Mouse (Mus musculus): ENCODE results near the gene Crybg2.

Crybg2 gene

DNA sequence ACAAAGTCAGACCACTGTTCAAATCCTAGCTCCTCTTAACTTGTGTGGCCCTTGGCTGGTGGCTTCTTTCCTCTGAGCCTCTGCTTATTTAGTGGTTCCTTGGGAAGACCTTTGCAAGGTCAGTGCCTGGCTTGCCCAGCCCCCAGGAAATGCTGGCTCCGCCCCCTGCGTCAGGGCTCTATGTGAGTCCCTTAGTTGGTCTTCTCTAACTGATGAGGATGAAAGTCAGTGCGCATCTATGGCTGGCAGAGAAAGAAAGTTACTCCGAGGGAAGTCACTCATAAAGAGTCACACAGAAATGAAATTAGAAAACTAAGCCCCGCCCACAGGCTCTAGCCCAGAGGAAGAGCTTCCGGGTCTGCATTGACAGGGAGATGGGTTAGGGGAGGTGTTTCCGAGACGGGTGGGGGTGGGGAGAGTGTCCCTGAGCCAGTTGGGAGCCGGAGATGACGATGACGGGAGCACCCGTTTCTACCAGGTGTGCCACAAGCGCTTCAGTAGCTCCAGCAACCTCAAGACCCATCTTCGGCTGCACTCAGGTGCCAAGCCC lies 2.4 kb upstream of the Crybg2 start:
- in situ Hi-C loops (cut with MboI; ENCODE audit: low sequenced_read_pairs), result no loop called here

DNA sequence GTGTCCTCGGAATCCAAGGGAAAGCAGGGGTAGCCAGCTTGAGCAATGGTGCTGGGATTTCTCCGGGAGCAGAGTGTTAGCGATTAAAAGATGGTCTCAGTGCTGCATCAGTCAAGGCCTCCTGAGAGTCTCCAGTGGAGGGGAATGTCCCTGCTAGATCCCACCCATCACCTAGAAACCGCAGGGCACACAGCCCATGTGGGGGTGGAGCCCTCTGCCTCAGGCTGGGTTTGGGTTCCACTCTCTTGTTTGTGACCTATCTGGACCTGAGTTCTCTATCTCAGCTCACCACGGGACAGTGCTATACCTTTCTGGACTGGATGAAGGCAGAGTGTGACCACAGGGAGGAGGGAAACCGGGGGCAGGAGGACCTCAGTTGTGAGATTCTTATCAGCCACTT lies 1.7 kb upstream of the Crybg2 start:
- in situ Hi-C loops (cut with MboI; ENCODE audit: low sequenced_read_pairs), result no loop called here

DNA sequence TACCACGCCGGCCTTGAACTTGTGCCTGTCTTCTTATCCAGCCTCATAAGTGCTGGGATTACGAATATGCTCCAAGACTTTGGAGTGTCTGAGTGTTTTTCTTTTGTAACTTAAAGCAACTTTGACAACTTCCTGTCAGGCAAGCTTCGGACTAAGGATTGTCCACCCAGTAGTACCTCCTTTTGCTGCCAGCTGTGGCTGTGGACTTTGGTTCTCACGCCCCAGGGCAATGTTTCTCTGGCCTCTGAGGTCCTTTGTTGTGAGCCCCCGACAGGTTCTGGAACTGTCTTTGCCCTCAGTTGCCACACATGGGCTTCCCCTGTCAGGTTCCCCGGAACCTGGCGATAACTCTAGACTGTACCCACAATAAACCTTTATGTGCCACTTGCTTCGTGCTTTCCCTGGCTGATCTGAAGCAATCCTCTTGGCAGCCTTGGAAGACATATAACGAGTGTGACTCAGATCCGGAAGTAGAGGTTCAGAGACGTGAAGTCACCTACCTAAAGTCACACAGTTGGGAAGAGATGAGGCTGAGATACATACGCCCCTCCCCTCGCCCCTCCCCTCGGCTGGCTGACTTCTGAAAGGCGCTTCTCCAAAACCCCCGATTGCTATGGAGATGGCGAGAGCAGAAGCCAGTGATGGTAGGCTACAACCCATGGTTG lies 683 bp downstream of the Crybg2 start:
- in situ Hi-C loops (cut with MboI; ENCODE audit: low sequenced_read_pairs), result no loop called here

DNA sequence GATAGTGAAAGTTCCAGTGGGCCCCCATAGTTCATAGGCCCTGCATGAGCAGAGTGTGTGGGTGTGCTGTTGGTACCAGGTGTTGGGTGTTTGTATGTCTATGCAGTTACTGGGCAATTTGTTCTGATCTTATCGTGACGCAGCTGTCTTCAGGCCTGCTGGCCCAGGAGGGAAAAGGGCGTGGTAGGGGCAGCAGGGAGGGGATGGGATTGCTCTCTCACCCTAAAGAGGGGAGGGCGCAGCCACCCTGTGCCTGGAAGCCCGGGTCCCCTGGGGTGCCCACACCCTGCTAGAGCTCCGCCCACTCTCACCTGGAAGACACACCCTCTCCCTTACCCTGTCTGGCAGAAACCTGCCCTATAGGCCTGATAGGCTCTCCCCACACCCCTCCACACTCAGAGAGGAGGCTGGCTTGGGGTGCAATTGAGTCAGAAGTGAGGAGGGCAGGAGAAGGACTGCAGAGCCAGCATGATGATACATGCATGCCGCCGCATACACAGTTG lies 1.4 kb downstream of the Crybg2 start:
- in situ Hi-C loops (cut with MboI; ENCODE audit: low sequenced_read_pairs), result no loop called here

DNA sequence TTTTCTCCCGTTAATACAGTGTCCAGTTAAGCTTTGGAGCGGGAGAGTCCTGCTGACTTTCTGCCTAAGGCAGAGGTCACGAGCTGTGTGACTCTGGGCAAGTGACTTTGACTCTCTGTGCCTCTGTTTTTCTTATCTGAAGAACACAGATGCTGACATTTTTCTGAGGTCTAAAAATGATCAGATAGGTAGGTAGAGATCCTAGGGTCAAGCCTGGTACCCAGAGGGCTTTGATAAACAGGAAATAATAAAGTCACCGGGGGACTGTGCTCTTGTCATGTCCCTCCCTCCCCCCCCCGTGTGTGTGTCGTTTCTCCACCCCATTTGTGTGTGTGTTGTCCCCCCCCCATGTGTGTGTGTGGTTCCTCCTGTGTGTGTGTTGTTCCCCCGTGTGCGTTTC lies 1.9 kb downstream of the Crybg2 start:
- in situ Hi-C loops (cut with MboI; ENCODE audit: low sequenced_read_pairs), result no loop called here

DNA sequence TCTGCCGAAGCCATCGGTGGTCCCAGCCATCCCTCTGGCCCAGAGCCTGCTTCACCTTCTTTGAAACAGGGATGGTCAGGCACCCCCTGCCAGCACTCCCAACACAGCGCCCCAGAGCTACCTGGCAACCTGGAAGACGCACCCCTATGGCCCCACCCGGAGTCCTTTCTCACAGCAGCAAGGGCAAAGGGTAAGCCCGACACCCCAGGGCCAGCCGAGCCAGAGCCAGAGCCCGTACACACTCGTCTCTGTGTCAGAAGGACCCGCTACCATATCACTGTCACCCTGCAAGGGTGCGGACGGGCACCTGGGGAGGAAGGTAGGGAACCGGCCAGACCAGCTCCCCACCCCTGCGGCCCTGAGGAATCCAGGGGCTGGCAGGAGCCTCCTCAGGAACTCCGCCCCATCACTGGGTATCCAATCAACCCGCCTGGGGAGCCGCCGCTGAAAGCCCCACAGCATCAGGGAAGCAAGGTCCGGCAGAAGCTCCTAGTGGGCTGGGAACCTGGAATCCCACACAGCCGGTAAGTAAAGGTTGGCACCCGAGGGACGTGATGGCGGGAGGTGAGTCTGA lies 4.9 kb downstream of the Crybg2 start:
- in situ Hi-C loops (cut with MboI; ENCODE audit: low sequenced_read_pairs), result no loop called here

DNA sequence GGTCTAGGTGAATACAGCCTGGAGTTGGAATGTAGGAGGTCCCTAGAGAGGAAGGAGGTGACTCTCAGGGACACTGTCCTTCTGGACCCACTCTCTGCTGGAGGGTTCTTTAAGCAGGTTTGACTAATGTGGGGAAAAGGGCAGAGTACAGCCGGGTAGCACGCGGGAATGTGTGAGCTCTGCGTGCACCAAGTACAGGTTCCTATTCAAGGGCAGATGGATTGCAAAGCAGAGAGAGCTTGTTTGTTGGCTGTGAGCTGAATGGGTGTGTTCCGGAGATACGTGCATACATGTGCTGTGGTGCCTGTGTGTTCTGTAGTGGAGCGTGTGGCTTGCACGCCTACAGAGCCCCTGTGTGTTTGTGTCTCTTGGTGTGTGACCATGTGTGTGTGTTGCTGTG lies 6.8 kb downstream of the Crybg2 start:
- in situ Hi-C loops (cut with MboI; ENCODE audit: low sequenced_read_pairs), result no loop called here

DNA sequence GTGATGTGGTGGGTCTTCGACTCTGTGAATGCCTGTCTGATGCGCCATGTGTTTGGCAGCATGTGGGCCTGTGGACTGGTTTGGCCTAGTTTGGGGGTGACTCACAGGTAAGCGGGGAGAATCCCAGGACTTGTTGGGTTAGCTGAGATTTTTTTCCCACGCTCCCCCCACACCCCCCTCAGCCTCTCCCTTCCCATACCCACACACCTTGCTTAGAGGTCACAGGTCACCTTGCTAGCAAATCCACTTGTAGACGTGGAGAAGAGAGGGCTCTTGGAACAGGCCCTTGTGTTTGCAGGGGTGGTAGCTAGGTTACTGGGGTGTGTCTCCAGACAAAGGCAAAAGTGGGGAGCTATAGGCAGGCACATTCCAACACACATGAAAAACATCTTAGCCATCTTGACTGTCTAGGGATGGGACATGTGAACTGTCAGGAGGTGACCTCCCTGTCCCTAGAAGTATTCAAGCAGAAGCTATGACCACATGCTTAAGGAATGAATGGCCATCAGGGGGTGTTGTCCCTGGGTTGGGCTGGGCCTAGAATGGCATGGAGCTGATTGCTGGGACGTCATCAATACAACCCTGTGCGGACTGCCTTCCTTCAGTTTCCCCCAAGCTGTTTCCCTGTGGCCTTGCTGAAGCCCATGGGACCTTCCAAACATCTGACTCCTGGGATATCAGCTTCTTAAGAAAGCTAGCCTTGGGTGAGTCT lies 7.4 kb downstream of the Crybg2 start:
- in situ Hi-C loops (cut with MboI; ENCODE audit: low sequenced_read_pairs), result no loop called here

DNA sequence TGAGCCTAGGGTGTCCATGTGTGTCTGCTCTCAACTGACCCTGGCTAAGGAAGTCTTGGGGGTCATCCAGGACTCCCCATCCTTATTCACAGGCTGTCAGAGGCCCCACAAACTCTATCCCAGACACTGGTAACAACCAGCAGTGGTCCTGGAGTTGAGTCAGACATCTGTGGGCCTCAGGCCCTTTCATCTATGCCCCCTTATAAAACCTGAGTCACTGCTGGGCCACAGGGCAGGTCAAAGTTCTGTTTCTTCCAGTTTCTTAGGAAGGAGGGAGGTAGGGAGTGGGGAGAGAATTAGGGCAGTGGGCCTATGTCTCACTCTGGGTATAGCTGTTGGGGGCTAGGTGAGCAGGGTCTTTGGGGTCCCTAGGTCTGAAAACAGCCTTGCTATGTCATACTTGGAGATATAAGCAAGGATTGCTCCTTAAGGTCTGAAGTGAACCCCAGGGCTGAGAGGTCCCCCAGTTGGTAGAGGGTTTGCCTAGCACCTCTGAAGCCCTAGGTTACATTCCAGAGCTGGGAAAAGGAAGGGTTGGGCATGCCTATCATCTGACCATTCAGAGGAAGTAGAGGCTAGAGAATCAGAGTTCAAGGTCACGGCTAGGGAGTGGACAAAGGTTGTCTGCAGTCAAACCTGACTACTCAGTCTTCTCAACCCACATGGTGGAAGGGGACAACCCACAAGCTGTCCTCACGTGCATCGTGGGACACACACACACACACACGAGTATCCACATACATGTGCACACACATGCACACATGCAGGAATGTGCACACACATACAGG lies 8.4 kb downstream of the Crybg2 start:
- in situ Hi-C loops (cut with MboI; ENCODE audit: low sequenced_read_pairs), result no loop called here

DNA sequence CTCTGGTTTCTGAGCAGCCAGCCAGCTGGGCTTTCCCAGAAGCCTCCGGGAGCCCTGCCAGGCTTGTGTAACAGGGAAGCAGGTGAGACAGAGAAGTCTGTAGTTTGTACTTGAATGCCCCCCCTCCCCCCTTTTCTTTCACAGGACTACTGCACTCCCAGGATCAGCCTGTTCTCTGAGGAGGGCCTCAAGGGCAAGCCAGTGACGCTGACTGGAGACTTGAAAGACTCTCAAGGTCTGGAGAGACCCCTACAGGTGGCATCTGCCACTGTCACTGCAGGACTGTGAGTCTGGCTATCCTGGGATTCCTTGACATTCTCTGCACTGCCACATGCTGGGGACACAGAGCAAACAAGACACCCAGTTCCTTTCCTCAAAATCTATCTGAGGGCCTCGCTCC lies 18.1 kb downstream of the Crybg2 start:
- in situ Hi-C loops (cut with MboI; ENCODE audit: low sequenced_read_pairs), result no loop called here

DNA sequence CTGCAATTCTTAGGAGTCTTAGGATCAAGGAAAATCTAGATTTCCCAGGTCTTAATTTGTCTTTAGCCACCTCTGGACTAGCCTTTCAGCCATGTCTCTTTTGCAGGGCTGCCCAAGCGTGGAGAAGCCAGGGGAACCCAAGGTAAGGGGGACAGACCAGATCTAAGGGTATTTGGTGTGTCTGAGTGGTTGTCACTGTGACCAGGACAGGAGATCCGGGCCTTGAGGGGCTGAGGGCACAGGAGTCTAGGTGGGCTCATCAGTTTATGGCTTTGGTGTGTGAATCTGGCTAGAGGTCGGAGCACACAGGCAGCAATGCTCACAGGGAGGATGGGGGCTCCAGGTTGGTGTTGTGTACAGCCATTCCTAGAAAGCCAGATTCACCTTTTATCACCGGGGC lies 20.1 kb downstream of the Crybg2 start:
- in situ Hi-C loops (cut with MboI; ENCODE audit: low sequenced_read_pairs), result no loop called here

DNA sequence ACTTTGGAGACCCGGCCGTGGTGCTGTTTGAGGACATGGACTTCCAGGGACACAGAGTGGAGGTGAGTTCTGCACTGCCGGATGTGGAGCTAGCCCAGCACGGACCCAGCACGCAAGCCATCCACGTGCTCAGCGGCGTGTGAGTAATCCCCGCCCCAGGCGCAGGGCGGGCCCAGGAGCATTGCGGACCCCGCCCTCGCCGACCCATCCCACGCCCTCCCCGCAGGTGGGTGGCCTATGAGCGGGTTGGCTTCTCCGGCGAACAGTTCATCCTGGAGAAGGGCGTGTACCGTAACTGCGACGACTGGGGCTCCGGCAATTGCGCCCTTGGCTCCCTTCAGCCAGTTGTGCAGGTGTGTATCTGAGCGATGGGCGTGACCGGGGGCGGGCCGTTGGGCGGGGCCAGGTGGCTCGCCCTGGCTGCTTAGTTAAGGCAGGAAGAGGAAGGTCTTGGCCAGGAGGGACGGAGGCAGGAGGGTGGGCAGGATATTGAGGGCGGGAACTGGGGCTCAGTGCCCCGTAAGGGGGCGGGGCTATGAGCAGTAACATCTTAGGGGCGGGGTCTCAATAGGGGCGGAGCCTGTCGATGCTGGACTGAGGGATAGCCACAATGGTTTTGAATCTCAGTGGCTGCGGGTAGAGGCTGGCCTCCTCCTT lies 21.2 kb downstream of the Crybg2 start:
- in situ Hi-C loops (cut with MboI; ENCODE audit: low sequenced_read_pairs), result no loop called here

DNA sequence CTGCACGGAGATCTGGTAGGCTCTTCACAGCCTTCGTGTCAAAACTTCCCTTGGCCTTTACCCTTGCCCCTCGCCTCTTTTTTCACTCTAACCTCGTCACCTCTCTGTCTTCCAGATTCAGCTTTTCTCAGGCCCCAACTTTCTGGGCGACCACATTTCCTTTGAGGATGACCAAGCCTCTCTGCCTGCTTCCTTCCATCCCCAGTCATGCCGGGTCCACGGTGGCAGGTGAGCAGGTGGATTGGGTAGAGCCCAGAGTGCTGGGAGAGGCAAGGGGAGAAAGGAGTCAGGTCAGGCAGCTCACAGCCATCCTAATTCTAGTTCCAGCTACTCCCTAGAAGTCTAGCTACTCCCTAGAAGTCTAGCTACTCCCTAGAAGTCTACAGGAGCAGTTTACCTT lies 21.8 kb downstream of the Crybg2 start:
- in situ Hi-C loops (cut with MboI; ENCODE audit: low sequenced_read_pairs), result no loop called here

DNA sequence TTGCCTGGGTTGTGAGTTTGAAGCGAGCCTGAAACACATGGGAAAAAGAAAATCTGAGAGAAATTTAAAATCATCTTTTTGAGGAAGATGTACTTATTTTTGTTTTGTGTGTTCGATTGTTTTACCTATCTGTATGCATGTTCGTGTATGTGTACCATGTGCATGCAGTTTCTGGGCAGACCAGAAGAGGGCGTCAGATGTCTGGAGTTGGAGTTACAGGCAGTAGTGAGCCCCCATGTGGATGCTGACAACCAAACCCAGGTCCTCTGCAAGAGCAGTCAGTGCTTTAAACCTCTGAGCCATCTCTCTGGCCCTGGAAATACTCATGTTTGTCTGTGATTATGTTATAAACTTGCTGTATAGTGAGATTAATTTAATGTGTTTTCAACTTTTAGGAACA lies 24.4 kb downstream of the Crybg2 start:
- in situ Hi-C loops (cut with MboI; ENCODE audit: low sequenced_read_pairs), result no loop called here

DNA sequence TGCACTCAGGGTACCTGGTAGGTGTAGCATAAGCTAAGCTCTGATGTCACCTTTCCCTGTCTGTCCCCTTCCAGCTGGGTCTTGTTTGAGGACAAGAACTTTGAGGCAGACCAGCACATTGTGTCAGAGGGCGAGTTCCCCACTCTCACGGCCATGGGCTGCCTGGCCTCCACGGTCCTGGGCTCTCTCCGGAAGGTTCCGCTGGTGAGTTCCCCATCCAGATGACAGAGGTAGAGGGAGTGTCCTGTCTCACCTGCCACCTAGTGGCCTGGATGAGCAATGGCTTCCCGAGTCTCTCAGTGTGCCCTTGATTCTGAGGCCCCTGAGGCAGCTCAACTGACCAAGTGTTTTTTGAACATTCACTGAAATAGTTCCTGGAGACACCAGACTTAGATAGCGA lies 26.8 kb downstream of the Crybg2 start:
- in situ Hi-C loops (cut with MboI; ENCODE audit: low sequenced_read_pairs), result no loop called here

DNA sequence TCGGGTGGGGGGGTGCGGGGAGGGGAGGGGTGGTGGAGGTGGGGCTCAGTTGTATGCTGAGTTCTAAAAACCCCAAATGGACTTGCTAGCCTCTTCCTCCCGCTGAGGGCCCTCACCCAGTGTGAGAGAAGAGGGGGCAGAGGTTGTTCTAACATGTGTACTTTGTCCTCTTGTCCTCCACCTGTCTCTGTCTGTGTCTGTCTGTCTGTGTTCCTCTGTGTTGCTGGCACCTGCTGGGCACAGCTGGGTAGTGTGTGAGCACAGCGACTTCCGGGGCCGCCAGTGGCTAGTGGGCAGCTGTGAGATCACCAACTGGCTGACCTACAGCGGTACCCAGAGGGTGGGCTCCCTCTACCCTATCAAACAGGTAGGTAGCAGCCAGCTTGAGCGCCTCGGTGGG lies 28.4 kb downstream of the Crybg2 start:
- in situ Hi-C loops (cut with MboI; ENCODE audit: low sequenced_read_pairs), result no loop called here

DNA sequence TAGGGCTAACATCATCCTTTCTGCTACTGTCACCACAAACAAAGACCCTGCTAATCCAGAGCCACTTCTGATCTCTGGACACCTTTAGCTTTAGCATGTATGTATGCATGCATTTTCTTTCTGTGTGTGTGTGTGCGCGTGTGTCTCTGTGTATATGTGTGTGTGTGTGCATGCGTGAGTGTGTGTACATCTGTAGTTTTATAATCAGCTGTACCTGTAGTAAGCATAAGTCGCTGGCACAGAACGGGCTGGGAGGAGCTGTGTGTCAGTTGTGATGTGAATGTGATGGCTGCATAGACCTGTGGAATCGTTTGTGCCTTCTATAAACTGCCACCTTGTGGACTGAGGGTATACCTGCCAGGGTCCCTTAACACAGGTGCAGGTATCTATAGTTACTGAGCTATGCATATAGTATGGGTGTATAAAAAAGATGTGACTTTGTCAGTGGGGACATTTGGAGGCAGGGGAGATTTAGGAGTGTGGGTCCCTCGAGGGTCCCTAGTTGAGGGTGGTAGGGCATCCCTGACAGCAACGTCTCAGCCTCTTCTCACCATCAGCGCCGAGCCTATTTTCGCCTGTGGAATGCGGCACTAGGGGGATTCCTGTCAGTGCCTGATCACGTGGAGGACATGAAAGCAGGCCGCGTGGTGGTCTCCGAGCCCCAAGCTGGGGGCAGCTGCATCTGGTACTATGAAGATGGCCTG lies 30.1 kb downstream of the Crybg2 start:
- in situ Hi-C loops (cut with MboI; ENCODE audit: low sequenced_read_pairs), result no loop called here

DNA sequence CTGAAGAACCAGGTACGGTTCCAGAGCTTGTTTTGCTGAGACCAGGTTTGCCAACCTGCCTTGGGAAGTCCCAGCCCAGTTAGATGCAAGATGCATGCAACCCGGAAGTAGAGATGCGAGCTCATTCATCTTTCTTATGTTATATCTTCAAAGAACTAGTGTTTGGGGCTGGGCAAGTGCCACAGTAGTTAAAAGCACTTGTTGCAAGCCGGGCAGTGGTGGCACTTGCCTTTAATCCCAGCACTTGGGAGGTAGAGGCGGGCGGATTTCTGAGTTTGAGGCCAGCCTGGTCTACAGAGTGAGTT lies 30.6 kb downstream of the Crybg2 start:
- in situ Hi-C loops (cut with MboI; ENCODE audit: low sequenced_read_pairs), result no loop called here

DNA sequence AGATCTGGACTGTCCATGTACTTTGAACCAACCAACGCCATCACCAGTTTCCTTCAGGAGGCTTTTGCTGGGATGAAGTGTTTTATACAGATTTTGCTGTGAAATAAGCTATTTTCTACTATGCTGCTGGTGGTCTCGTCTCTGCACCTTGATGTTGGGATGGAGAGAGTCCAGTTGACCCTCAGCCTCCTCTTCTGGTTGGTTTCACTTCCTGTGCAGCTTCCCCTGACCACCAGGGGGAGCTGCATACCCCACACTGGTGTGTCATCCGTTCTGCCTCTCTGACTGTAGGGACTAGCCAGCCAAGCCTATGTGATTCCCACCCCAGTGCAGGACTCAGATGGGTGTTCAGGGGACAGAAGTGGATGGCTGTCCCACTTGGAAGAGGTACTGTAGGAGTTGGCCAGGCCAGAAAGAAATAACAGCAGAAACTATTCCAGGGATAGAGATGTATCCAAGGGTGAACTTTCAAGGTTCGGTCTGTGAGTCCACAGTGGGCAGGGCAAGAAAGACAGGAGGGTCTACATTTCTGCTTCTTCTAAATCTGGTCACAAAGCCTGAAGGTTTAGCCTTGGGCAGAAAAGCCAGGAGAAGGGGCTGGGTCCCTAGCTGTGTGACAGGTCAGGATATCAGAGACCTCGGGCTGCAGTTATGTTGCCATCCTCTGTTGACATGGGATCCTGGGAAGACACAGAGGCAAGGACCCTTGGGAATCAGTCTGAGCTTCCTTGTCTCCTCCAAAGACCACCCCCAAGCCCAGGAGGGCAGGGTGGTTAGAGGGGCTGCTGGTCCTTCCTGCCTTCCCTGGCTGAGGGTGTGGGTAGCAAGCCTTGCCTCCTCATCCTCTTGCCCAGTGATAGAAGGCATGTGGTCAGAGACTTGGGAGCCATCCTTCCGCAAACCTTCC lies 32.0 kb downstream of the Crybg2 start:
- in situ Hi-C loops (cut with MboI; ENCODE audit: low sequenced_read_pairs), result no loop called here

Data from CH12F3 (cell line).